Mouse (Mus musculus) E14TG2a.4 (cell line): ENCODE measurements around the gene Brix1.
"Not testable (repeated sequence)": the region's sequence is repeated elsewhere in the genome, so short reads cannot be mapped to it uniquely, and the experiment has no call there.

Source experiments
- H3K27me3 ChIP-seq: 2 replicates; pipeline ENCODE4 v1.6.1; 2014; ENCODE audit warnings: low read length, control low read depth; ENCODE audit not compliant: insufficient read depth
- H3K36me3 ChIP-seq: 2 replicates; pipeline ENCODE4 v1.6.1; 2014; ENCODE audit warnings: low read length, control low read depth; ENCODE audit not compliant: insufficient read depth
- H3K4me1 ChIP-seq: replicated peaks from 2 replicates; pipeline ENCODE4 v1.6.1; 2014; ENCODE audit warnings: low read depth, low read length, control low read depth
- H3K4me3 ChIP-seq: replicated peaks from 2 replicates; pipeline ENCODE4 v1.5.1; 2014; ENCODE audit warnings: mild to moderate bottlenecking, low read length
- H3K9me3 ChIP-seq: 2 replicates; pipeline ENCODE4 v1.6.1; 2014; ENCODE audit warnings: low read length, control low read depth
- CTCF ChIP-seq: conservative IDR thresholded peaks from 2 replicates; pipeline ENCODE4 v1.5.1; 2014; ENCODE audit warnings: low read length
- NANOG ChIP-seq: IDR thresholded peaks from 2 replicates; pipeline ENCODE4 v1.6.1; 2014; ENCODE audit warnings: borderline replicate concordance, low read length, mixed read lengths
- POU5F1 ChIP-seq: IDR thresholded peaks from 2 replicates; pipeline ENCODE4 v1.6.1; 2014; ENCODE audit warnings: low read length, borderline replicate concordance

Brix1 gene

GRCm38 (mm10) chr15:10485484-10486364, at the start of gene Brix1, which contains the start of gene Rad1:
Brix1 (minus strand) TSS chr15:10485947.
Rad1 (plus strand) TSS chr15:10486018.
- Histone ChIP-seq H3K4me1 (peaks cover 71% of the 10 kb centered on the region), H3K27me3 (no peaks in the 10 kb centered on the region), H3K36me3 (peaks cover 70% of the 10 kb centered on the region), H3K4me3 (peak within 1 kb of the TSS; percentile 99), H3K9me3 (no peaks in the 10 kb centered on the region)
- TF ChIP-seq CTCF (no peak), POU5F1 (no peak)

GRCm38 (mm10) chr15:10534591-10534990, 48.8 kb upstream of the Brix1 start:
- H3K9me3 ChIP-seq = no peaks in the 10 kb centered on the region
- H3K4me1 ChIP-seq = no peaks in the 10 kb centered on the region
- TF ChIP-seq CTCF = no peak
- no peak for TF ChIP-seq NANOG
- no peak for TF ChIP-seq POU5F1
- H3K36me3 ChIP-seq = no peaks in the 10 kb centered on the region
- H3K27me3 ChIP-seq = no peaks in the 10 kb centered on the region
- no peak overlapping the region for H3K4me3 ChIP-seq

- H3K4me3 ChIP-seq, H3K9me3 ChIP-seq, H3K36me3 ChIP-seq, H3K4me1 ChIP-seq, H3K27me3 ChIP-seq: not testable (repeated sequence)
Measured at GRCm38 (mm10) chr15:10533361-10533760, 47.6 kb upstream of the Brix1 start.

GRCm38 (mm10) chr15:10531352-10531751, 45.6 kb upstream of the Brix1 start:
- H3K36me3 ChIP-seq = no peaks in the 10 kb centered on the region
- no peaks in the 10 kb centered on the region for H3K27me3 ChIP-seq
- no peak overlapping the region for H3K4me3 ChIP-seq
- TF ChIP-seq CTCF (no peak), POU5F1 (no peak), NANOG (no peak)
- no peaks in the 10 kb centered on the region for H3K9me3 ChIP-seq
- no peaks in the 10 kb centered on the region for H3K4me1 ChIP-seq

GRCm38 (mm10) chr15:10525896-10526295, 40.1 kb upstream of the Brix1 start:
- no peaks in the 10 kb centered on the region for H3K4me1 ChIP-seq
- no peaks in the 10 kb centered on the region for H3K9me3 ChIP-seq
- TF ChIP-seq NANOG (no peak), CTCF (no peak), POU5F1 (no peak)
- no peaks in the 10 kb centered on the region for H3K36me3 ChIP-seq
- H3K4me3 ChIP-seq = no peak overlapping the region
- no peaks in the 10 kb centered on the region for H3K27me3 ChIP-seq

GRCm38 (mm10) chr15:10515166-10515565, 29.4 kb upstream of the Brix1 start:
- Histone ChIP-seq H3K9me3 (peaks cover 26% of the 10 kb centered on the region), H3K36me3 (no peaks in the 10 kb centered on the region), H3K4me3 (no peak overlapping the region), H3K27me3 (no peaks in the 10 kb centered on the region), H3K4me1 (0 out of 2 replicates have a peak, but pooled peaks cover 4% of the 10 kb centered on the region)
- peak; percentile 24; the same call in 1 of the 2 replicates for TF ChIP-seq NANOG
- TF ChIP-seq POU5F1 = no peak

- H3K4me3 ChIP-seq = no peak overlapping the region
- no peaks in the 10 kb centered on the region for H3K27me3 ChIP-seq
- TF ChIP-seq CTCF (no peak), POU5F1 (no peak), NANOG (no peak)
- no peaks in the 10 kb centered on the region for H3K36me3 ChIP-seq
- H3K4me1 ChIP-seq = no peaks in the 10 kb centered on the region
- H3K9me3 ChIP-seq = peaks cover 10% of the 10 kb centered on the region
Measured at GRCm38 (mm10) chr15:10506099-10506498, 20.4 kb upstream of the Brix1 start.

GRCm38 (mm10) chr15:10500838-10501719, 15.3 kb upstream of the Brix1 start:
- Histone ChIP-seq H3K9me3 (no peaks in the 10 kb centered on the region), H3K36me3 (peaks cover 2% of the 10 kb centered on the region; the same call in 1 of the 2 replicates), H3K4me1 (peaks cover 22% of the 10 kb centered on the region), H3K4me3 (no peak overlapping the region), H3K27me3 (no peaks in the 10 kb centered on the region)
- TF ChIP-seq CTCF (peak; percentile 72), POU5F1 (no peak), NANOG (no peak)
